Mouse (Mus musculus) forebrain, embryonic 14.5 days (tissue): Measurements from ENCODE around the gene Pfkfb4. TPM values are rescaled to one million over a fixed set of nuclear protein-coding genes. Genes with fewer than 3 reads are reported as not detected.

ENCODE experiments used
- ATAC-seq: fragments of 200-750 bp; cut with Nextera tagmentation; 2 replicates; pipeline ENCODE4 v1.8.0; 2017; ENCODE audit warnings: mild to moderate bottlenecking, moderate library complexity
- DNase-seq: peaks from one replicate; pipeline ENCODE4 v3.0.0-alpha.2; 2015; ENCODE audit warnings: low spot score
- H3K27ac ChIP-seq: fragments of 300-500 bp; sonication (generic); 2 replicates; pipeline ENCODE4 v1.5.1; 2014; ENCODE audit warnings: low read depth, mild to moderate bottlenecking, control low read depth, low read length, moderate library complexity
- H3K27me3 ChIP-seq: fragments of 300-500 bp; sonication (generic); replicated peaks from 2 replicates; pipeline ENCODE4 v1.6.1; 2014; ENCODE audit warnings: low read length, control low read depth, mixed read lengths; ENCODE audit not compliant: control insufficient read depth, insufficient read depth
- H3K36me3 ChIP-seq: fragments of 300-500 bp; sonication (generic); 2 replicates; pipeline ENCODE4 v1.6.1; 2014; ENCODE audit warnings: low read length, control low read depth; ENCODE audit not compliant: control insufficient read depth, insufficient read depth
- H3K4me1 ChIP-seq: fragments of 300-500 bp; sonication (generic); 2 replicates; pipeline ENCODE4 v1.6.1; 2014; ENCODE audit warnings: antibody characterized with exemption, low read length, control low read depth; ENCODE audit not compliant: control insufficient read depth, insufficient read depth
- H3K4me2 ChIP-seq: fragments of 300-500 bp; sonication (generic); 2 replicates; pipeline ENCODE4 v1.6.1; 2014; ENCODE audit warnings: mild to moderate bottlenecking, control low read depth, low read length
- H3K4me3 ChIP-seq: fragments of 300-500 bp; sonication (generic); 2 replicates; pipeline ENCODE4 v1.5.1; 2014; ENCODE audit warnings: low read depth, low read length, control low read depth
- H3K9ac ChIP-seq: fragments of 300-500 bp; sonication (generic); 2 replicates; pipeline ENCODE4 v1.6.1; 2014; ENCODE audit warnings: mild to moderate bottlenecking, low read length, control low read depth, moderate library complexity
- H3K9me3 ChIP-seq: fragments of 300-500 bp; sonication (generic); replicated peaks from 2 replicates; pipeline ENCODE4 v1.6.1; 2016; ENCODE audit warnings: low read length, control low read depth, mixed read lengths; ENCODE audit not compliant: control insufficient read depth
- WGBS: fragments of 180-500 bp; shearing (Covaris S2); extraction: QIAGEN DNeasy Blood & Tissue Kit; methylation state at CpG from one replicate; pipeline ENCODE4 v1.1.7; 2014; 5-methylcytosine and 5-hydroxymethylcytosine counted together
- polyA plus RNA-seq: library from polyadenylated mRNA; unstranded; fragments of >200 nt; fragmentation: Nextera tagmentation; extraction: Ambion mirVana; gene quantifications from 2 replicates; pipeline ENCODE4 v1.2.1, GENCODE M21; 2014

Gene Pfkfb4
- polyA plus RNA-seq, 1 experiment from 2014 or later, result 16.0 TPM

GRCm38 (mm10) chr9:109003201-109003600 is 11.6 kb downstream of the Pfkfb4 start:
- 54% methylated on average over 2 of the region's 2 CpGs for WGBS
- Histone ChIP-seq H3K4me1 (no peaks in the 10 kb centered on the region), H3K4me2 (no peak overlapping the region), H3K4me3 (no peak overlapping the region), H3K9me3 (no peaks in the 10 kb centered on the region), H3K9ac (no peak overlapping the region), H3K27me3 (no peaks in the 10 kb centered on the region), H3K27ac (no peak overlapping the region), H3K36me3 (0 out of 2 replicates have a peak, but pooled peaks cover 9% of the 10 kb centered on the region)
- DNase-seq (peak; percentile 38), ATAC-seq (no peak)

- 0 out of 2 replicates have a peak, but pooled peaks cover 13% of the 10 kb centered on the region for H3K36me3 ChIP-seq
- ATAC-seq, result no peak
- no peak for DNase-seq
- no peak overlapping the region for H3K4me2 ChIP-seq
- no peak overlapping the region for H3K4me3 ChIP-seq
- no peaks in the 10 kb centered on the region for H3K9me3 ChIP-seq
- 87% methylated on average over 21 of the region's 21 CpGs for WGBS
- H3K27ac ChIP-seq, result no peak overlapping the region
- H3K27me3 ChIP-seq, result no peaks in the 10 kb centered on the region
- no peaks in the 10 kb centered on the region for H3K4me1 ChIP-seq
- H3K9ac ChIP-seq, result no peak overlapping the region
Measured at GRCm38 (mm10) chr9:109007025-109007780, 15.6 kb downstream of the Pfkfb4 start.

- Histone ChIP-seq H3K9me3 (no peaks in the 10 kb centered on the region), H3K27ac (no peak overlapping the region), H3K4me2 (no peak overlapping the region), H3K27me3 (no peaks in the 10 kb centered on the region), H3K4me3 (no peak overlapping the region), H3K9ac (no peak overlapping the region), H3K36me3 (0 out of 2 replicates have a peak, but pooled peaks cover 10% of the 10 kb centered on the region), H3K4me1 (no peaks in the 10 kb centered on the region)
- 78% methylated on average over 9 of the region's 9 CpGs for WGBS
- DNase-seq (no peak), ATAC-seq (no peak)
Measured at GRCm38 (mm10) chr9:109008081-109008480, 16.5 kb downstream of the Pfkfb4 start.

- no peak overlapping the region for H3K9ac ChIP-seq
- 0 out of 2 replicates have a peak, but pooled peaks cover 10% of the 10 kb centered on the region for H3K36me3 ChIP-seq
- H3K4me2 ChIP-seq, result no peak overlapping the region
- H3K9me3 ChIP-seq, result no peaks in the 10 kb centered on the region
- H3K4me3 ChIP-seq, result no peak overlapping the region
- no peak overlapping the region for H3K27ac ChIP-seq
- DNase-seq (no peak), ATAC-seq (no peak)
- H3K4me1 ChIP-seq, result no peaks in the 10 kb centered on the region
- H3K27me3 ChIP-seq, result no peaks in the 10 kb centered on the region
- 74% methylated on average over 10 of the region's 10 CpGs for WGBS
Measured at GRCm38 (mm10) chr9:109008994-109009635, 17.5 kb downstream of the Pfkfb4 start.

DNA sequence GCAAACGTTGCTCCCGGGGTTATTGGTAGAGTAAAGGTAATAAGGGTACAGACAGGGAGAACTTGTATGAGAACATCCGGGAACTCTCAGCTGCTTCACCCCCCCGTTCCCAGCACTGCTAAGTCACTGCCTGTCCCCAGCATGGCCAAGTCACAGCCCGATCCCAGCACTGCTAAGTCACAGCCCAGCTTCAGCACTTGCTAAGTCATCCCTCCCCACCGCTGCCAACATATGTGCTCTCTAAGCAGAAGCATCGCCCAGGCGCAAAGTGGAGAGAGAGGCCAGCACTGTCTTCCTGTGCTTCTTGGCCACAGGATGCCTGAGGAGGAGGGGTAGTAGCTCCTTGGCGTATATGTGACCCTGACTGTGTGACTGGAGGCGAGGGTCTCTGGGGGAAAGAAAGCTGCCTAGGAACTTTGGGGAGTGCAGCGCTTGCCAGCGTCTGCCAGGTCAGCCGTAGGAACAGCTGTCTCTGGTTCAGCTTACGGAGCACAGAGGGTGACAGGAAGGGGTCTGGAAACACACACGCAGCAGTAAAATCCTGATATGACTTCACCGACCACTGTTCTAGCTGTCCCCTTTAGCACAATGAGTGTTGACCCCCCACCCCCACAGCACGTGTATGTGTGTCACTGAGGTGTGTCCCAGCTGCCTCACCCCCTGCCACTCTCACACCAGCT is 18.2 kb downstream of the Pfkfb4 start:
- no peak for ATAC-seq
- Histone ChIP-seq H3K36me3 (0 out of 2 replicates have a peak, but pooled peaks cover 10% of the 10 kb centered on the region), H3K27me3 (no peaks in the 10 kb centered on the region), H3K9ac (no peak overlapping the region), H3K27ac (no peak overlapping the region), H3K4me2 (no peak overlapping the region), H3K4me3 (no peak overlapping the region), H3K4me1 (no peaks in the 10 kb centered on the region), H3K9me3 (no peaks in the 10 kb centered on the region)
- DNase-seq, result no peak
- WGBS, result 67% methylated on average over 17 of the region's 17 CpGs

DNA sequence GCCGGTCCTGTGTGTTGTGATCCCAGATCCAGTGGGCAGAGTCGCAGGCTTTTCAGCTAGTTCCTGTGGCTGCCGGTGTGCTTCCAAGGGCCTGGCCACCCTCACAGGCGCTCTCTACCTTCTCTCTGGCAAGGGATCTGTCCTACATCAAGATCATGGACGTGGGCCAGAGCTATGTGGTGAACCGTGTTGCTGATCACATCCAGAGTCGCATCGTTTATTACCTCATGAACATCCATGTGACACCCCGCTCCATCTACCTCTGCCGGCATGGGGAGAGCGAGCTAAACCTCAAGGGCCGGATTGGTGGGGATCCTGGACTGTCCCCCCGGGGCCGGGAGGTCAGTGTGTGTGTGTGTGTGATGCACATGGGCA is 18.7 kb downstream of the Pfkfb4 start:
- H3K36me3 ChIP-seq, result 0 out of 2 replicates have a peak, but pooled peaks cover 10% of the 10 kb centered on the region

GRCm38 (mm10) chr9:109015397-109015796 is 23.8 kb downstream of the Pfkfb4 start:
- Histone ChIP-seq H3K4me3 (no peak overlapping the region), H3K4me1 (no peaks in the 10 kb centered on the region), H3K9me3 (no peaks in the 10 kb centered on the region), H3K36me3 (0 out of 2 replicates have a peak, but pooled peaks cover 4% of the 10 kb centered on the region), H3K27ac (no peak overlapping the region), H3K9ac (no peak overlapping the region), H3K27me3 (no peaks in the 10 kb centered on the region), H3K4me2 (no peak overlapping the region)
- WGBS, result 81% methylated on average over 8 of the region's 8 CpGs
- no peak for DNase-seq
- ATAC-seq, result no peak

More for the DNA sequence above, 18.7 kb downstream of the Pfkfb4 start:
- WGBS, result 88% methylated on average over 14 of the region's 14 CpGs
- Histone ChIP-seq H3K27me3 (no peaks in the 10 kb centered on the region), H3K9me3 (no peaks in the 10 kb centered on the region), H3K4me2 (no peak overlapping the region), H3K27ac (no peak overlapping the region), H3K4me3 (no peak overlapping the region), H3K9ac (no peak overlapping the region), H3K4me1 (no peaks in the 10 kb centered on the region)
- no peak for DNase-seq
- no peak for ATAC-seq

DNA sequence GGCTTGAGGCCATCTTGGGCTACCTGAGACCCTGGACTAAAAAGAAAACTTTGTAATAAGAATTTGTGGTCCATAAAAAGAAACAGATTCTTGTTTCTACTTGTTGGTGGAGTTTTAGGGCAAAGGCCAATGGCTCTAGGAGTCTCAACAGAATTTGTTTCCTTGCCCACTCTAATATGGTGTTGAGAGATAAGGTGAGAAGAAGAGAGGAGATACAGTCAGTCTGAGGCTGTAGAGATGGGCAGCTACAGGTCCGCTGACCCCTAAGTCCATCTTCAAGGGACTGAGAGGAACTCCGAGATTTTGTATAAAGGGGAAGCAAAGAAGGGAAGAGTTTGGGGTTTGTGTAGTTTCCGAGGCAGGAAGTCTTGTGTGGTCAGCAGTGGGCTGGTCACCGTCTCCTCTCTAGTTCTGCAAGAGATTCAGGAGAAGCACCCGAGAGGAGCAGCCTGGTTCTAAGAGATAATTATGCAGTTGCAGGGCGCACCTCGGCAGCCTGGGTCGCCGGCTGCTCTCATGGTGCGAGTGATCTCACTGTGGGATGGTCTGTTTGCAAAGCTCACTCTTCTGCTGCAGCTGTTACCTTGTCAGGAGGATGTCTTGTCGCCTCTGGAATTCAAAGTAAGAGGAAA is 25.5 kb downstream of the Pfkfb4 start:
- 78% methylated on average over 11 of the region's 11 CpGs for WGBS

More for the DNA sequence above, 25.5 kb downstream of the Pfkfb4 start:
- no peak overlapping the region for H3K27ac ChIP-seq
- H3K9me3 ChIP-seq, result no peaks in the 10 kb centered on the region
- no peaks in the 10 kb centered on the region for H3K27me3 ChIP-seq
- no peak overlapping the region for H3K9ac ChIP-seq
- no peak overlapping the region for H3K4me3 ChIP-seq
- no peaks in the 10 kb centered on the region for H3K4me1 ChIP-seq
- H3K36me3 ChIP-seq, result no peaks in the 10 kb centered on the region
- no peak for DNase-seq
- H3K4me2 ChIP-seq, result no peak overlapping the region
- no peak for ATAC-seq
